8 mouse cellular contexts compared by ENCODE assay signal in the genomic region with DNA sequence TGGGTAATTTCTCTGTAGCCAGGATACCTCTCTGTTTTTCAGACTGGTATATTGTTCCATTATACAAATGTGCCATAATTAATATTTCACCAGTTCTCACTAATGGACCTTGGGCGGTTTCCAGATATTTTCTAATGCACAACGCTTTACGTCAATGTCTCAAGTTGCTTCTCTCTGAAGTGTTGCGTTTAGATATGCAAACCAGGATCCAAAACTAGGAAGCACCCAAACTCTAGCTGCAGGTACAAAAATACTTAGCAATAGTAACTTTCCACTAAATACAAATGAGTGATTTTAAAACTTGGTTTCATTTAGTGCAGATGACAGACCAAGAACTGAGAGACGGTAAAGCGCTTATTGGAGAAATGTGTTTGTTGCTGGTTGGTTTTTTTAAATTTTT. TPM values are rescaled to one million over a fixed set of nuclear protein-coding genes. Genes with fewer than 3 reads are reported as not detected.
DNase-seq lines count a peak whose midpoint lies in the region; ATAC-seq and TF ChIP-seq lines count a peak whose summit lies in the region.

No protein-coding gene starts in this region.

- no peak for ATAC-seq in intestine, embryonic 15.5 days

- TF ChIP-seq POLR2A in liver, adult 2 months (IDR thresholded peaks at IDR 0.05; ENCODE audit: extremely low read depth, insufficient read depth, low read length): no peak

- DNase-seq in liver, adult 2 months (ENCODE audit: extremely low read depth, low read depth, low spot score): peak; percentile 29
- DNase-seq in liver: no peak
- DNase-seq in c-Kit-positive CD71-positive TER-119-positive erythroid progenitor cells, embryonic 14.5 days (ENCODE audit: low spot score): peak; percentile 38
- DNase-seq in retina, postnatal 1 day: peak; percentile 37
- no peak for DNase-seq in adrenal gland, postnatal 4 days (ENCODE audit: low spot score in 2 of 2)
- DNase-seq in gastrocnemius, postnatal 36 days: no peak
- no peak for DNase-seq in urinary bladder, postnatal 25 days (ENCODE audit: low spot score)

- H3K27me3 ChIP-seq in liver, adult 2 months (ENCODE audit: control insufficient read depth, insufficient read depth, low read length): no peaks in the 10 kb centered on the region
- H3K27me3 ChIP-seq in intestine, embryonic 15.5 days (replicated peaks): no peaks in the 10 kb centered on the region

- peak overlapping the region; percentile 28; the same call in 1 of the 2 replicates for H3K9ac ChIP-seq in liver, adult 2 months (ENCODE audit: low read depth, low read length)
- peak overlapping the region; percentile 94 for H3K9ac ChIP-seq in intestine, embryonic 15.5 days

- H3K36me3 ChIP-seq in liver, adult 2 months (ENCODE audit: control insufficient read depth, insufficient read depth, low read length): no peaks in the 10 kb centered on the region
- no peaks in the 10 kb centered on the region for H3K36me3 ChIP-seq in intestine, embryonic 15.5 days

- under 1% methylated on average over 6 of the region's 6 CpGs for WGBS in liver, adult 2 months
- WGBS in intestine, embryonic 15.5 days: 2% methylated on average over 6 of the region's 6 CpGs

- H3K4me1 ChIP-seq in liver, adult 2 months (ENCODE audit: control insufficient read depth, insufficient read depth, low read length): no peaks in the 10 kb centered on the region; the same call in 1 of the 2 replicates
- peaks cover 13% of the 10 kb centered on the region for H3K4me1 ChIP-seq in intestine, embryonic 15.5 days (replicated peaks)

- peak overlapping the region; percentile 75 for H3K4me3 ChIP-seq in liver, adult 2 months (ENCODE audit: insufficient read depth, low read depth, low read length)
- H3K4me3 ChIP-seq in intestine, embryonic 15.5 days (replicated peaks): peak overlapping the region; percentile 86

- no peaks in the 10 kb centered on the region for H3K9me3 ChIP-seq in intestine, embryonic 15.5 days

- intact Hi-C loops in gastrocnemius, postnatal 36 days (cut with DNase I): no loop called here

- H3K4me2 ChIP-seq in intestine, embryonic 15.5 days (replicated peaks): peak overlapping the region; percentile 57

- H3K27ac ChIP-seq in liver, adult 2 months (replicated peaks; ENCODE audit: insufficient read depth, low read depth, low read length): peak overlapping the region; percentile 83
- no peak overlapping the region for H3K27ac ChIP-seq in intestine, embryonic 15.5 days

- H3K79me2 ChIP-seq in liver, adult 2 months (ENCODE audit: control insufficient read depth, insufficient read depth, low read length): peaks cover 26% of the 10 kb centered on the region; the same call in 1 of the 2 replicates

- no peak for TF ChIP-seq CTCF in liver, adult 2 months (IDR thresholded peaks at IDR 0.05; ENCODE audit: low read depth, low read length)

RNA-seq across cellular contexts. Expression of gene Ppp1r2, which starts 1.0 kb away (rescaled TPM):
- total RNA-seq in liver, adult 2 months (2014; rRNA removed): 14.9 and 15.9 TPM in 2 replicates
- polyA plus RNA-seq in liver, adult 2 months (2012; rRNA removed): 11.5 and 17.4 TPM in 2 replicates
- polyA plus RNA-seq in intestine, embryonic 15.5 days (2015; fragmentation: Nextera tagmentation; extraction: Ambion mirVana): 74.4 and 84.6 TPM in 2 replicates
- total RNA-seq in adrenal gland, postnatal 4 days (2021): 10 to 100 TPM; 85.9 to 87.7 TPM
- 10 to 100 TPM; 68.7 to 77.1 TPM for total RNA-seq in gastrocnemius, postnatal 36 days (2021)

RNA-seq across cellular contexts. Expression of gene Apod, which starts 40.5 kb away (rescaled TPM):
- not detected in 2 replicates for total RNA-seq in liver, adult 2 months (2014; rRNA removed)
- not detected in 2 replicates for polyA plus RNA-seq in liver, adult 2 months (2012; rRNA removed)
- 0.49 and 0.60 TPM in 2 replicates for polyA plus RNA-seq in intestine, embryonic 15.5 days (2015; fragmentation: Nextera tagmentation; extraction: Ambion mirVana)
- 1 to 10 TPM; 1.8 to 2.1 TPM for total RNA-seq in adrenal gland, postnatal 4 days (2021)
- total RNA-seq in gastrocnemius, postnatal 36 days (2021): 10 to 100 TPM; 15.5 to 31.3 TPM

Comparison
In these comparisons a context has a peak if more than half of its experiments do, and no peak if none do; other contexts are left out.
1. DNase-seq: peak in liver, adult 2 months (single experiment), c-Kit-positive CD71-positive TER-119-positive erythroid progenitor cells, embryonic 14.5 days (single experiment) and retina, postnatal 1 day (single experiment); none in liver (single experiment), adrenal gland, postnatal 4 days (0 of 2), gastrocnemius, postnatal 36 days (0 of 2) and urinary bladder, postnatal 25 days (single experiment).
2. RNA of gene Apod, which starts 40.5 kb away (total RNA-seq): 15.5 to 31.3 TPM in gastrocnemius, postnatal 36 days; 1.8 to 2.1 TPM in adrenal gland, postnatal 4 days and not detected in liver, adult 2 months; every median in the first group is over 4 times any median in the second.